Mouse (Mus musculus) ES-E14 (cell line): ENCODE measurements around the gene Ebf3. TPM values are rescaled to one million over a fixed set of nuclear protein-coding genes. Genes with fewer than 3 reads are reported as not detected.
A peak's percentile ranks its signal among the peaks of the same experiment; 100 is the strongest.

ENCODE experiments used
- DNase-seq: peaks from one replicate; pipeline ENCODE4 v3.0.0-alpha.2; 2013; ENCODE audit warnings: low read depth, low spot score
- H3K27ac ChIP-seq: 2 replicates; pipeline ENCODE4 v1.5.1; 2012; ENCODE audit warnings: low read depth, mild to moderate bottlenecking, low read length, moderate library complexity, mixed read lengths; ENCODE audit not compliant: poor library complexity, insufficient read depth, severe bottlenecking
- H3K36me3 ChIP-seq: 2 replicates; pipeline ENCODE4 v1.6.1; 2012; ENCODE audit warnings: mild to moderate bottlenecking, low read length, moderate library complexity, mixed read lengths; ENCODE audit not compliant: control insufficient read depth, poor library complexity, insufficient read depth, severe bottlenecking
- H3K4me1 ChIP-seq, 2 experiments: fragments of 150-350 bp in 1 of 2; sonication (generic) in 1 of 2; 2 replicates each; pipeline ENCODE4 v1.6.1; 2012; ENCODE audit warnings: low read length in 2 of 2, mild to moderate bottlenecking in 1 of 2, mixed read lengths in 1 of 2; ENCODE audit not compliant: control insufficient read depth in 2 of 2, insufficient read depth in 2 of 2, poor library complexity in 1 of 2
- H3K4me3 ChIP-seq, 2 experiments: fragments of 150-350 bp in 1 of 2; sonication (generic) in 1 of 2; 2 replicates each; pipeline ENCODE4 v1.5.1; 2012; ENCODE audit warnings: low read length in 2 of 2, low read depth in 1 of 2, mild to moderate bottlenecking in 1 of 2, mixed read lengths in 1 of 2; ENCODE audit not compliant: insufficient read depth in 1 of 2, poor library complexity in 1 of 2, severe bottlenecking in 1 of 2
- H3K9ac ChIP-seq: 2 replicates; pipeline ENCODE4 v1.6.1; 2012; ENCODE audit warnings: low read depth, mild to moderate bottlenecking, low read length, mixed read lengths; ENCODE audit not compliant: poor library complexity, insufficient read depth, severe bottlenecking
- H3K9me3 ChIP-seq: fragments of 150-350 bp; sonication (generic); 2 replicates; pipeline ENCODE4 v1.6.1; 2012; ENCODE audit warnings: low read depth, mild to moderate bottlenecking, low read length; ENCODE audit not compliant: control insufficient read depth, insufficient read depth
- CHD2 ChIP-seq: IDR thresholded peaks from 2 replicates; pipeline ENCODE4 v1.6.1; 2014; ENCODE audit warnings: mild to moderate bottlenecking, low read depth, low read length, inconsistent platforms
- HCFC1 ChIP-seq: IDR thresholded peaks from 2 replicates; pipeline ENCODE4 v1.6.1; 2012; ENCODE audit warnings: low read length, inconsistent platforms, borderline replicate concordance; ENCODE audit not compliant: insufficient read depth
- MAFK ChIP-seq: IDR thresholded peaks from 2 replicates; pipeline ENCODE4 v1.6.1; 2014; ENCODE audit warnings: mild to moderate bottlenecking, low read depth, low read length, inconsistent platforms; ENCODE audit not compliant: insufficient read depth
- ZC3H11A ChIP-seq: IDR thresholded peaks from 2 replicates; pipeline ENCODE4 v1.6.1; 2012; ENCODE audit warnings: low read depth, mild to moderate bottlenecking, inconsistent platforms, low read length, borderline replicate concordance
- ZNF384 ChIP-seq: IDR thresholded peaks from 2 replicates; pipeline ENCODE4 v1.6.1; 2012; ENCODE audit warnings: low read depth, low read length, inconsistent platforms
- in situ Hi-C, 2 experiments: fragments of 600-800 bp; cut with MboI; formaldehyde crosslinking; loops; one replicate each; pipeline ENCODE4 v1.15.1; 2025; ENCODE audit warnings: low sequenced_read_pairs in 2 of 2, inconsistent platforms in 1 of 2; ENCODE audit not compliant: unreplicated experiment in 2 of 2
- total RNA-seq: library from RNA; depleted of rRNA; stranded (reverse); fragments of 300-350 nt; gene quantifications from 2 replicates; pipeline ENCODE4 v1.2.3, GENCODE M21; 2012

Gene Ebf3
- total RNA-seq, 1 experiment = 0.22 TPM

DNA sequence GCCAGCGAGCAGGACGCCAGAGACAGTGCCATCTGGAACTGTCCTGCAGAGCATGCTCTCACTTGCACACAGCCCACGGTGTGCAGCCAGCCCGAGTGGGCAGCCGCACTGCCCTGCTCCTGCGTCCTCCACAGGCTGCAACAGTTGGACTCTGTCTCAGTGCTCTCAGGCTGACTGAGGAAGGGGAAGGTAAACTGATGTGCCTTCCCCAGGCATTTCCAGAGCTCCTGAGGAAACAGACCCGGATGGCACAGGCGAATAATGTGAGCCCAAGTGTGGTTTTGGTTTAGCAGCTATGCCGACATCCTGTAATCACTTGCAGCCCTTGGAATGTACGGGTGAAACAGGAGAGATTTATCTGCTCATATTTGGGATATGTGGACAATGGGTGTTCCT, 10.5 kb downstream of the Ebf3 start:
- H3K27ac ChIP-seq = no peak overlapping the region; the same call in 1 of the 2 replicates
- no peaks in the 10 kb centered on the region for H3K36me3 ChIP-seq
- in situ Hi-C loops = loop anchor here in 1 of 2 experiments (25.0 kb wide), 1 partner anchor 816 kb away; no protein-coding TSS in a partner anchor
- peaks cover 0 to 2% of the 10 kb centered on the region in 2 experiments; a peak in 1 of 4 replicates for H3K4me1 ChIP-seq
- no peaks in the 10 kb centered on the region for H3K9me3 ChIP-seq
- DNase-seq = no peak
- H3K4me3 ChIP-seq = no peak overlapping the region
- TF ChIP-seq CHD2 = no peak
- no peak for TF ChIP-seq ZNF384
- no peak for TF ChIP-seq HCFC1
- H3K9ac ChIP-seq = no peak overlapping the region

DNA sequence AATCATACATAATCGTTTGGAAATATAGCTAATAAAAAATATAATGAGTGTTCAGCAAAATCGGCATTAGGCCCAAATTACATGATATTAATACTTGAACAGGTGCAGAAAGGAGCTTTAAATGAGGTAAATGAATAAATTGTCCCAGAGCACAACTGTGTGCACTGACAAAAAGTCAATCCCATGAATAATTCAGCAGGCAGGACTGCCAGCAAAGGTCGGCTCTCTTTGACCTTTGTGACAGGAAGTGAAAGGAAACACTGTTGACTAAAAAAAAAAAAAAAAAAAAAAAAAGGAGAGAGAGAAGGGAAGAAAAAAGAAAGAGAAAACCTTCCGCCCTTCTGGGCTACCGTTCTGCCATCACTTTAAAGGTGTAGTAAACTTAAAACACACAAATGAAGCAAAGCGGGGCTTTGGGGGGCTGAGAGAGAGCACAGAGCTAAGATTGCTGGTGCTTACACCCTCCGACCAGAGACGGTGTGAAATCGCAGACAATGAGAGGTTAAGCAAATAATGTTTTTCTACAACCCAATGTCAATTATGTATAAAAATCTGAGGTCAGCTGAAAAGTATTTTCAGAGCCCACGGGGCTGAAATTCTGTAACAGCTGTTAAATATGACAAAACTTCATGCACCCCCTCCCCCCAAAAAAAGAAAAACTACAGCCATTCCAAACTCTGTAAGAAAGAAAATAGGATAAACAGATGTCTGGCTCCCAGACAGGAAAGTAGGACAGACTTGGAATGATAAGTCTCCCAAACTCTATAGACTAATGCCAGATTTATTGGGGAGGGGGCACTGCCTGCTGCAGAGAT, 11.1 kb downstream of the Ebf3 start:
- DNase-seq = no peak
- Histone ChIP-seq H3K9me3 (no peaks in the 10 kb centered on the region), H3K4me3 (no peak overlapping the region), H3K9ac (no peak overlapping the region), H3K27ac (no peak overlapping the region), H3K36me3 (no peaks in the 10 kb centered on the region), H3K4me1 (peaks cover 0 to 2% of the 10 kb centered on the region in 2 experiments; a peak in 1 of 4 replicates)
- in situ Hi-C loops = loop anchor here in 1 of 2 experiments (25.0 kb wide), 1 partner anchor 816 kb away; no protein-coding TSS in a partner anchor
- TF ChIP-seq HCFC1 (no peak), ZNF384 (peak; percentile 66)

- Histone ChIP-seq H3K4me3 (no peak overlapping the region), H3K4me1 (peaks cover 0 to 2% of the 10 kb centered on the region in 2 experiments; a peak in 1 of 4 replicates), H3K36me3 (no peaks in the 10 kb centered on the region), H3K9ac (no peak overlapping the region), H3K27ac (no peak overlapping the region), H3K9me3 (no peaks in the 10 kb centered on the region)
- TF ChIP-seq HCFC1 = no peak
- no peak for TF ChIP-seq MAFK
- TF ChIP-seq ZC3H11A = no peak
- no peak for TF ChIP-seq ZNF384
- no peak for TF ChIP-seq CHD2
- no peak for DNase-seq
- in situ Hi-C loops = loop anchor here in 1 of 2 experiments (25.0 kb wide), 1 partner anchor 815 kb away; no protein-coding TSS in a partner anchor
Measured at GRCm38 (mm10) chr7:137302161-137302560, 12.1 kb downstream of the Ebf3 start.

- H3K9me3 ChIP-seq = no peaks in the 10 kb centered on the region
- no peaks in the 10 kb centered on the region for H3K36me3 ChIP-seq
- TF ChIP-seq HCFC1 (no peak), CHD2 (no peak), ZNF384 (no peak)
- H3K27ac ChIP-seq = no peak overlapping the region
- peaks cover 0 to 2% of the 10 kb centered on the region in 2 experiments; a peak in 1 of 4 replicates for H3K4me1 ChIP-seq
- in situ Hi-C loops = loop anchor here in 1 of 2 experiments (25.0 kb wide), 1 partner anchor 814 kb away; no protein-coding TSS in a partner anchor
- no peak overlapping the region for H3K9ac ChIP-seq
- no peak for DNase-seq
- H3K4me3 ChIP-seq = no peak overlapping the region
Measured at GRCm38 (mm10) chr7:137301329-137301751, 12.9 kb downstream of the Ebf3 start.

GRCm38 (mm10) chr7:137300826-137301225, 13.4 kb downstream of the Ebf3 start:
- no peak overlapping the region for H3K27ac ChIP-seq
- no peak overlapping the region for H3K4me3 ChIP-seq
- H3K9me3 ChIP-seq = no peaks in the 10 kb centered on the region
- TF ChIP-seq ZC3H11A = no peak
- no peak for TF ChIP-seq CHD2
- DNase-seq = no peak
- H3K36me3 ChIP-seq = no peaks in the 10 kb centered on the region
- H3K4me1 ChIP-seq = peaks cover 0 to 2% of the 10 kb centered on the region in 2 experiments; a peak in 1 of 4 replicates
- H3K9ac ChIP-seq = no peak overlapping the region
- in situ Hi-C loops = loop anchor here in 1 of 2 experiments (25.0 kb wide), 1 partner anchor 814 kb away; no protein-coding TSS in a partner anchor
